Mouse (Mus musculus): ENCODE data around the gene Prpsap1.

Prpsap1 gene

DNA sequence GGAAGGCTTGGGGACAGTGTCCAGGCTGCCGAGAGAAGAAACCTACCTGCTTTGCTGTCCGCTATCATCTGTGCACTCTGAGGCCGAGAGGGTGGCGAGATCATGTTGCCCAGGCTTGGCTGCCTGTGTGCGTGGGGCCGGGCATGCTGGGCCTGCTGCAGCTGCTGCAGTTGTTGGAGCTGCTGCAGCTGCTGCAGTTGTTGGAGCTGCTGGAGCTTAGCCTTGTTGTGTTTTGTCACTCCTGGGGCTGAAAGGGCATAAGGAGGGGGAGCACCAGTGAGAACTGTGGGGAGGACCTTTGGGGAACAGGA is 51.2 kb downstream of the Prpsap1 start:
- no peak for DNase-seq

DNA sequence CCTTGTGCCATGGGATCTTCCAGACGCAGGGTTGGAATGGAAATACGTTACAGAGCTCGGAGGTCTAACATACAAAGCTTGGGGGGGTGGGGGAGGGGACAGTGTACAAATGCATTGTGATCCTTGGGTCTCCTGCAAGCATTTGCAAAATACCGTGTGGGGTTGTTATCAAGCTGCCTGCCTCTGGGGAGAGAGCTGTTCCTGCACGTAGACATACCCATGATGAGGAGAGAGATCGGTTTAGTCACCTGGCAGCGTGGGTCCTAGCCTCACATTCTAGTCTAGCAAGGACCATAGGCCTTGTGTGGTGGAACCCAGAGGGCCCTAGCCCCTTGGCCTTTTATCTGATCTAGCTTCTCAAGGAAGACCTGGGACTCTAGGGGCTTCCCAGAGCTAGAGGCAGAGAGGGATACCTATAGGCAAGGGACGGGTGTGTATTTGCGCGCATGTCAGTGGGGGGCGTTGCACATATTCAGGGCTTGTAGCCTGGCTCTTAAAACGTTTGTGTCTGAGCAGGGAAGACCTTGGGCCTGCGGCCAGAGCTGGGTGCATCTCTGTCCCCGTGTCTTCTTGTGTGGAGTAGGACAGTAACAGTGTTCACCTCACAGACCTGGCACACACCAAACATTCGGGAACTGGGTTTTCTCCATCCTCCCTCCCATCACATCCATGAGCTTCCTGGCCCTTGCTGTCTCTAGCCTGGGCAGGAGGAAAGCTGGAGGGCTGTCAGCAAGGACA is 51.7 kb downstream of the Prpsap1 start:
- peak in 1 of 2 experiments; percentile 24 for DNase-seq

DNA sequence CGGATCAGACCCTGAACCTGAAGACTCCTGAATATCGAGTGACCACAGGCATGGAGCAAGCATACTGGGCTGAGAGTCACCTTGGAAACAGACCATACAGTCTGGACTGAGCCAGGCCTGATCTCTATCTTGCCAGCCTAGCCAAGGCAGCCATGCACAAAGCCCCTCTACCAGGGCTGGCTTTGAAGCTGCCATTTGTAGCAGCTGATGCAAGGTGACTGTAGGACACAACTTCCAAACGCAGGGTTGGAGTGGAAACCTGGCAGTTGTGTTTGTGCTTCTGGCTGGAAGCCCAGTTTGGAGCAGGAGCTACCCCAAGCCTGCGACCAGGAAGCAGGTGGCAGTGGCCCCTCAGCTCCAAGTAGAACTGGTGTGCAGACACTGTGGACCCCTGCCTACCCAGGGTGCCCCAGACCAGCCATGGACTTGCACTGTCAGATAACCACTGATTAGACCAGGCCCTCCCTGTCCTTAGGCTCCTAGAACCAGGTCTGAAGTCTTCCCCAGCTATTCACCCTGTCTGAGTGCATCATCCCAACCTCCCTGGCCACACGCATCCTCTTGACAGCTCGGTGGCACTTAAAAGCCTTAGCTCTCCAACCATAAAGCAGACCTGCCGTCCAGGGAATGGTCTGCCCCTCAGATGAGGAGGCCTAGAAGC is 53.5 kb downstream of the Prpsap1 start:
- DNase-seq = peak; percentile 56 to 69

DNA sequence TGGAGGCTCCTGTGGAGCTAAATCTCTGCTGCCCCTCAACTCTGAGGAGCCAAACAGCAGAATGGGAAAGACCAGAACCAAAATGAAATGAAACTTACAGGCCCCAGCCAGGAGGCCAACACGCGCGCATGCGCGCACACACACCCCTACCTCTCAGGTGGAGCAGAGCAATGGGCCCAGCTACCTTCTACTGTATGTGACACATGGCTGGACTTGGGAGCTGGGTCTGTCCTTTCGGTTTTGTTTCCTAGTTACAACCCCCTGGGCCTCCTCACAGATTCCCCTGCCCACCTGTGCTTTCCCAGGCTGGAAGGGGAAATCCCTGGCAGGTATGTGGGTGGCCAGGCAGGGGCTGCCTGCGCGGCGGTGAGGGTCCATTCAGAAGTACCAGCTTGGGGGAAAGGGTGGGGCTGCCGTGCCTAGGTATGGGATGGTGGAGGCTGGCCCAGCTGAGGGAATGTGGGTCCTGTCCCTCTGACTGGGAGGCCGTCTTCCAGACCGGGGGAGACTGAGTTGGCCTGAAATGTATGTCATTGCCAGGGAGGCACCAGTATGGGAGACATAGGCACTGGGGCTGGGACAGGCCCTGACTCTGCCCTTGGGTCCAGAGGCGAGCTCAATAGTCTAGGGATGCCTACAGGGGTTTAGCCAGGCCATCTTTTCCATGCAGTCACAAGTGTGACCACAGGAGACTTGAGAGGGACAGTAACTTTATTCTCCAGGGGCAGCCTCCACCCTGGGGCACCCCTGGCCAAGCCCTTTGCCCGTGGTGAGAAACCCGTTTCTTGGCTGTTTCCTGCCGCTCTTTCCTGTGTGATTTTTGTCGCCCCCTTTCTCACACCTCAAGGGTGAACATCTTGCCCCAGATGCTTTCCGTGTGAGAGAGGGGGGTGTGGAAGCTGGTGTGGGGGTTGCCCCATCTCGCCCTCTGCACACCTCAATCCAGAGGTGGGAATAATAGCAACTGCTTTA is 54.4 kb downstream of the Prpsap1 start:
- no peak for DNase-seq

DNA sequence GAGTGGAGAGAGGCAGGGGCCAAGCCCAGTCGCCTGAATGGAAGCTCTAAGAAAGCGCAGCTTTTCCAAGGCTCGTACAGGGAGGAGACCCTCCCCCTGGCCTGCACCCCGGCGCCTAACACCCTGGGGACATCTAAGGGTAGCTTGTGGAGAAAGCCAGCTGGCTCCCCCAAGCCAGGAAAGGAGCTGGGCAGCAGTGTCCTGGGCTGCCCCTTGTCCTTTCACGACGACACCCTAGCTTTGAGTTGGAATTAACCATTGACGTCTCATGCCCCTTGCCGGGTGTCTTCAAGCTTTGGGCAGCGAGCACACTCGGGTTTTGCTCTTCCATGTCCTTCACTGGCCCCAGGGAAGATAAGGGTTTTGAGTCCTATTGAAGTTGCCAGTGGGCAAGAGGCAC is 56.5 kb downstream of the Prpsap1 start:
- no peak for DNase-seq

DNA sequence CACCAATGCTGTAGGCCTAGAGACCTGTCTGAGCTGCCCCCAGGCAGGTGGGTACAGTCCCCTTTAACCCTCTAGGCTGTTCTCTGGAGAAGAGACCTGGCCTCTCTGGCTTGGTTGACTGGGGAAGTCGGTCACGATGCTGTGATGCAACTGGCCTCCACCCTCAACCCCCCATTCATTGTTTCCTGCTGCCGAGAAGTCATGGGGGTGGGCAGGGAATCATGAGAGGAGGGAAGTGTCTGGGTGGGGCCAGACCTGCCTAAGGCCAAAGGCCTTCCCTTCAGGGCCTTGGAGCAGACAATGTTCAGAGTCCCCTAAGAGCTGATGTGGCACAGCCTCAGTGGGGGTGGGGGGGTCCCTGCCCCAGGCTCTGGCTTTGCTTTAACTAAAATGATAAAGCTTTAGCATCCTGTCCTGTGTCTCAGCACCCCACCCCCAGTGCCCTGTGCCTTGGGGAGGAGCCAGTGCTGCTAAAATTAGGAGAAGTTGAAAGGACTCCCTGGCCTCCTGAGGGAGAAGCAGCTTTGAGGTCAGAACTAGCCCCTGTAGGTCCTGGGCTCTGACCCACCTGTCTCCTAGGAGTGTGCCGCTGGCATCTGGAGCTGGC is 57.2 kb downstream of the Prpsap1 start:
- no peak for DNase-seq

DNA sequence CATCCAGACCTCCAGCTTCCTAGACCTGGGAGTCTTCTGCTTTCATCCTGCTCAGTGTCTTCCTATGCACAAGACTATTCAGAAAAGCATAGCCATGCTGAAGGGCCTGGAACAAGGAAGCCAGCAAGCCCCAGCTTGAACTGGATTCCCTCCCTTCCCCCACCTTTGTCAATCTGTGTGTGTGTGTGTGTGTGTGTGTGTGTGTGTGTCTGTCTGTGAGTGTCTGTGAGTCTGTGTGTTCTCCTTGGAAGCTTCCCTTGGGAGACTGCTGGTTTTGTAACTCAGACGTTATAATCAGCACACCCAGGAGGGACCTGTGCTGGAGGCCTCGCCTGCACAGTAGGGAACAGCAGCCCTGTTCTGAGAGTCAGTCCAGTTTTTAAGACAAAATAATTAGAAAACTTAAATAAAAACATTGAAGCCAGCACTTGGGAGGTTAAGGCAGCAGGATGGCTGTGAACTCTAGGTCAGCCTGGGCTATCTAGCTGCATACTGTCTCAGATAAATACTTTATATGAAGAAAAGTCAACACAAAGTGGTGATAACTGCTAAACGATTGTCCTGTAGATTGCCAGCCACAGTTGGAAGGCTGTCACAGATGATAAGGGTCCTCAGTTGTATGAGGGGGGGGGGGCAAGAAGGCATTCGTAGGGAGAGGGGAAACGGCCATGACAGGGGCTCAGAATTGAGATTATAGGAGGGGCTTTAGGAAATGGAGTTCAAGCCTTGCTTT is 57.8 kb downstream of the Prpsap1 start:
- no peak for DNase-seq

DNA sequence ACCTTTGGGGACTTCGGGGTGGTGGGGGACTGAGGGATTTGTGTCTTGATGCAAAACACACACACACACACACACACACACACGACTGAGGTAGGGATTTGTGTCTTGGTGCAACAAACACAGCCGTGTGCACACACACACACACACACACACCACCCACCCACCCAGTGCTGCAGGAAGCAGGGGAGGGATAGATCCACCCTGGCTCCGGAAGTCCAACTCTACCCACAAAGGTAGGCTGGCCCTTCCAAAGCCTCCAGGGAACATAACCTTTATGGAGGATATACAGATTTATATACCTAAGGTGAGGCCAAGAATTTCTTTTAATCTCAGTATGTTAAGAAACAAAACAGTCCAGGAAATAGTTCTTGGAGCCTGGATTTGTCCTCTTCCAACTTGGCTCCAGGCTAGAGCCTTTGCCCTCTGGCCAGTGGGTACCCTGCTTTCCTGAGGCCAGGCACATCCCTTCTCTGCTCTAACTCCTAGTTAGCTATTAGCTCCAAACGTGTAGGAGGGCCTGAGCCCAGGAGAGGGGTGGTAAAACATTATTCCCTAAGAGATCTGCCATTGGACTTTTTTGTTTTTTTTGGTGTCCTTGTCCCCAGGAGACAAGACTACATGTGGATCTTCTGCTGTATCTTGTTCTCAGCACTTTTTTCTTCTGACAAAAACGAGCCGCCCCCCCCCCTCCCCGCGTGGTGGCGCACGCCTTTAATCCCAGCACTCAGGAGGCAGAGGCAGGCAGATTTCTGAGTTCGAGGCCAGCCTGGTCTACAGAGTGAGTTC is 58.8 kb downstream of the Prpsap1 start:
- DNase-seq = no peak

DNA sequence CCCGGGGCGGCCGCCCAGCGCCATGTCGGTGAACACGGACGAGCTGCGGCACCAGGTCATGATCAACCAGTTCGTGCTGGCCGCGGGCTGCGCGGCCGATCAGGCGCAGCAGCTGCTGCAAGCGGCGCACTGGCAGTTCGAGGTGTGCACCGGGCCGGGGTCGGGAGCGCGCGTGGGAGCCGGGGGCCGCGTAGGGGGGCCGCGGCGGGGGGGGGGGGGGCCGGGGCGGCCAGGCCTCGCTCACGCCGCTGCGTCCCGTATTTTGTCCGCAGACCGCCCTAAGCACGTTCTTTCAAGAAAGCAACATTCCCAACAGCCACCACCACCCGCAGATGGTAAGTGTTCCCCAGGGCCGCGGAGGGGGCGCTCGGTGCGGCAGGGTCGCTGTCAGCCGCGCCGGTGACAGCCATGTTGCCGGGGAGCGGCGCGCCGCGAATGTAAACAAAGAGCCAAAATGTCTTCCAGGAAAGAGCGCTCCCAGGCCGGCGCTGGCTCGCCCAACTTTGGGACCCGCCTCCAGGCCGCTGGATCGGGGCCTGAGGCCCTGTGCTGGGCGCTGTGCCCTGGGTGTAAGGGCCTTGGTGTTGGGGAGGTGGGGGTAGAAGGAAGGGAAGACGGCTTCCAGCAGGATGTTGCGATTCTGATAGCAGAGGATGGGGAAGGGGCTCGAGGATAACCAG is 59.6 kb downstream of the Prpsap1 start:
- peak; percentile 69 to 73 for DNase-seq

DNA sequence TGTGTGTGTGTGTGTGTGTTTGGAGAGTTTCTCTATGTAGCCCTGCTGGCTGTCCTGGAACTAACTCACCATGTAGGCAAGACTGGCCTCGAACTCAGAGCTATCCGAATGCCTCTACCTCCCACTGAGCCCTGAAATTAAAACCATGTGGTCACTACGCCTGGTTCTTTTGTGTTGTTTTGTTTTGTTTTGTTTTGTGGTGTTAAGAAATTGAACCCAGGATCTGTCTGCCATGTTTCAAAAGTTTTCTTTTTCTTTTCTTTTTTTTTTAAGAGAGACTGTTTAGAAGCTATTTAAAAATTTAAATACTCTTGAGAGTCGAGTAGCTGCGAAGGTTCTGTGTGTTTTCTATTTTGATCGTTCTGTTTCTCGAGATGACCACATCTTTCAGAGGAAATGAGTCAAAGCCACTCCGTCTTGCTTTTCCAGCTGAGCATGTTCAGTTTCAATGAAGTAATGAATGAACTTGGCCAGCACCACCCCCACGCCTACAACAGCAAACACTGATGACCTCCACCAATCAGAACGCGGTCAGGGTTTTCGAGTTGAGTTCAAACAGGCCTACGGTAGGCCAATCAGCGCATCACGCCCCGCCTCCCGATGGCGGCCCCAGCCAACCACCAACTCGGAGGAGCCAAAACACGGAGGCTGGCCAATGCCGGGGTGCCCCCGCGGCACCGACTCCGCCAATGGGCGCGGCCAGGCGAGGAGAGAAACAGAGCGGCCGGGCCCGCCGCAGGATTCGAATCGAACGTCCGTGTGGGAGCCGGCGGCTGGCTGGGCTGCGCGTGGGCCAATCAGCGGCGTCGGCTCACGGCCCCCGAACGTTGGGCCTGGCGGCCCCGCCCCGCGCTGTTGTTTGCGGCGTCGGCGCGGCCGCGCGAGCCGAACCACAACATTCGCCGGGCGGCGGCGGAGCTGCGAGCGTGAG is 60.4 kb downstream of the Prpsap1 start, which contains the start of gene Ubald2:
TSS of gene Ubald2 (plus strand) at position 739 of the 931 bp plus-strand sequence.
- DNase-seq = peak; percentile 99

DNA sequence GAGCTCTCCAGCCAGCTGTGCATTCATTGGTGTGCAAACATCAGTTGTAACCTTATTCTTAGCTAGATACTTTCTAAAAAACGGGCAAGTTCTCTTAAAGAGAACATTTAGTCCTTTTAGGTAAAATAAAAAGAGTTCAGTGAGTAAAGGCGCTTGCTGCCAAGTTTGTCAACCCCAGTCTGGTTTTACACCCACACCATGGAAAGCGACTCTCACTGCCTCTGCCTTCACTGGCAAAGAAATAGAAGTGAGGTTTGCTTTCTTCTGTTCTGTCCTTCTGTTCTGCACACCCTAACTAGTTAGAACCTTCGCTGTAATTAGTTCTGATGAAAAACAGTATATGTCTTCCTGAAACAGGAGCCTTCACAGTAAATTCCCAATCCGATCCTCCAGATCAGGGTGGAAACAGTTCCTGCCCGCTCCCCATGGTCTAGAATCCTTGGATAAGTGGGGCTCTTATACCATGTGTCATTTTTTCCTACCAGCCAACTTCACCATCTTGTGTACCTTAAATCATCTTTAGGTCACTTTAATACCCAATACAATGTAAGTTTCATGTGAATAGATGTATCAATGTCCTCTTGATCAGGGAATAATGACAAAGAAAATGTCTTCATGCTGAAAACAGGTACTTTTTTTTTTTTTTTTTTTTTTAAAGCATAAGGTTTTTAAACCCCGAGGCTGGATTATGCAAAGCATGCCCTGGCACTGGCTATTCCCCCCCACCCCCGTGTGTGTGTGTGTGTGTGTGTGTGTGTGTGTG is 61.2 kb downstream of the Prpsap1 start:
- no peak for DNase-seq

DNA sequence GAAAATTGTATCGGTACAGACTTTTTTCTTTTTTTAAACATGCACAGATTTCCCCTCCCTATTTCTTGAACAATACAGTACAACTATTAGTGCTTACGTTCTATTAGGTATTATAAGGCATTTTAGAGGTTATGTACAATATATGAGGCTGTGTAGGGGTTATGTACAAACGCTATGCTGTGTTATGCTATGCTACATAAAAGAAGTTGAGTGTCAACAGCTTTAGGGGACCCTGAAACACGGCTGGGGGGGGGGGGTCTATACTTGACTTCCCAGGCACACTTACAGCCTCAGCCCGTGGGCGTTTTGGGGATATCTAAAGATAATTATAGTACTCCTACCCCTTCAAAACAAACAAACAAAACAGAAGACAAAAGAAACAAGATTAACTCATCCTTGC is 61.9 kb downstream of the Prpsap1 start:
- no peak for DNase-seq

DNA sequence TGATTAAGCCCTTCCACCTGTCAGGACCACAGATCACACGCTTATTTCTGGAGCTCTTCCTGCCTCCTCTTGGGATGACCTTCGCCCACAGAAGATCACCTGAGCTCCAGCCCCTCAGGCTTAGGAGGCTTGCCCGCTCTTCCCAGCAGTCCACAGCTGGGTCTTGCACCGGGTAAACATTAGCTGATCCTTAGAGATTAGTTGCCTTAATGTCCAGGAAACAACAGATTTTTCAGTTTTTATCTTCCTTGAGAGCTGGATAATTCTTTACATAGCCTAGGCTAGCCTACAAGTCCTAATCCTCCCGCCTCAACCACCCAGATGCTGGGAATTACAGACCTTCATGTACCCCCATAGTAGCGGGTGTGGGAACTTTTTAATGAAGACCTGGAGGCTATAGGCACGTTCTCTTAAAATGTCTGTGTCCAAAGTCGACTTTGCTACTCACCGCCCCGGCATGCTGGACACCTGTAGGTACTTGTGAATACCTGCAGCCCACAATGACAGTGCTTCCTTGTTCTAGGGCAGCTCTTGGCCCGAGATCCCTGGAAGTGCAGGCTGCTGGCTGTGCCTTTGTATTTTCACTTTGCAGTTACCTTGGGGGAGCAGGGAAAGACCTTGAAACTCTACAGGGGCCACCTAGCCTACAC is 62.4 kb downstream of the Prpsap1 start:
- no peak for DNase-seq

DNA sequence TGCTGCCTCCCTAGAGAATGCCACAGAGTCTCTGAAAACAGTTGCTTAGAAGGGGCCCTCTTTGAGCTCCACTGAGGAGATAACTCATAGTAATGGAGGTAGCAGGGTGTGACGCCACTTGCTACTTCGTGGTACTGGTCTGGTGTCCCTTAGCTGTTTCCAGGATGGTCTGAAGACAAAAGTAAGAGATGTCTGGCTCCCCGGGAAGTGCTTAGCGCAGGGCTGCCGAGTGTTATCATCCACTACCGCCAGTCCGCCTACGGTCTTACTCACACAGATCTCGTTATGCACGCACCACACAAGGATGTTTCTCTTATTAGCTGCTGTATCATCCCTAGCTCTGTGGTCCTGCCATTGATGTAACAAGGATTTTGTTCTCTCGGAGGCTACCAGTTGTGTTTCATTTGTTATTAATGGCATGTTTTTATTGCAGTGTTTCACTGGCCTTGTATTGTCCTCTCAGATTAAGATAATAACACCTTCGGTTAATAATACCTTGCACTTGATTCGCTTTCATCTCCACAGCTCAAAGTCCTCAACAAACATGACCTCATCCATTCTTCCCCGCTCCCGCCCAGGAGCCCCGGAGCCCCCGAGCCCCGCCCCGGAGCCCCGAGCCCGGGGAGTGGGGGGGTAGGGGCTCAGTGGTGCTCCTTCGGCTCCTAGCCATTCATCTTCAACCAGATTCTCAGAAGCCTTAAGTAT is 63.1 kb downstream of the Prpsap1 start:
- DNase-seq = no peak

DNA sequence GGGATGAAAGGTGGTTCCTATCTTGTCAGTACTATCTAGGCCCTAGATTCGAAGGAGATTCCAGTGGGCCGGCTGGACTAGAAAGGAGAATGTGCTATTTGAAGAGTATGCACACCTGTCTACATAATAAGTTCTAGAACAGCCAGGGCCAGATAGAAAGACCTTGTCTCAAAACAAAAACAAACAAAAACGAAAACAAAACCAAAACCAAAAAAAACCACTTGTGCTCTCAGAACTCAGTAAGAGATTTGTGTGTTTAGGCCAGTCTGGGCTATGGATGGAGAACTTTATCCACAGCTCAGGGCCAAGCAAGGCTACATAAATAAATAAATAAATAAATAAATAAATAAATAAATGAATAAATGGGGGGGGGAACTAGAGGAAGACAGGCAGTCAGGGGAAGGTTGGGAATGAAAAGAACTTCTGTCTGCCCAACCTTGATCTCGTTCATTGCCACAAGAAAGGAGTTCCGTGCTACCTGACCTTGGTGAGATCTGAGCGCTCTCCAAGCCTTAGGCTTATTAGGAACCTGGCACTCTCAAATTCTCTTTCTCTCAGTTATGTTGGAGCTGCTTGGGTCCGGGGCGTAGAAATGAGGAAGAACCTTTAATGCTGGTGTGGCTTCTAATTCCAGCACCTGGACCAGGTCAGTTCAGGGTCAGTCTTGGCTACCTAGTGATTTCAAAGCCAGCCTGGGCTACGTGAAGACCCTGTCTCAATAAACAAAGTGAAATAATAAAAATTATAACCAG is 64.0 kb downstream of the Prpsap1 start:
- no peak for DNase-seq

DNA sequence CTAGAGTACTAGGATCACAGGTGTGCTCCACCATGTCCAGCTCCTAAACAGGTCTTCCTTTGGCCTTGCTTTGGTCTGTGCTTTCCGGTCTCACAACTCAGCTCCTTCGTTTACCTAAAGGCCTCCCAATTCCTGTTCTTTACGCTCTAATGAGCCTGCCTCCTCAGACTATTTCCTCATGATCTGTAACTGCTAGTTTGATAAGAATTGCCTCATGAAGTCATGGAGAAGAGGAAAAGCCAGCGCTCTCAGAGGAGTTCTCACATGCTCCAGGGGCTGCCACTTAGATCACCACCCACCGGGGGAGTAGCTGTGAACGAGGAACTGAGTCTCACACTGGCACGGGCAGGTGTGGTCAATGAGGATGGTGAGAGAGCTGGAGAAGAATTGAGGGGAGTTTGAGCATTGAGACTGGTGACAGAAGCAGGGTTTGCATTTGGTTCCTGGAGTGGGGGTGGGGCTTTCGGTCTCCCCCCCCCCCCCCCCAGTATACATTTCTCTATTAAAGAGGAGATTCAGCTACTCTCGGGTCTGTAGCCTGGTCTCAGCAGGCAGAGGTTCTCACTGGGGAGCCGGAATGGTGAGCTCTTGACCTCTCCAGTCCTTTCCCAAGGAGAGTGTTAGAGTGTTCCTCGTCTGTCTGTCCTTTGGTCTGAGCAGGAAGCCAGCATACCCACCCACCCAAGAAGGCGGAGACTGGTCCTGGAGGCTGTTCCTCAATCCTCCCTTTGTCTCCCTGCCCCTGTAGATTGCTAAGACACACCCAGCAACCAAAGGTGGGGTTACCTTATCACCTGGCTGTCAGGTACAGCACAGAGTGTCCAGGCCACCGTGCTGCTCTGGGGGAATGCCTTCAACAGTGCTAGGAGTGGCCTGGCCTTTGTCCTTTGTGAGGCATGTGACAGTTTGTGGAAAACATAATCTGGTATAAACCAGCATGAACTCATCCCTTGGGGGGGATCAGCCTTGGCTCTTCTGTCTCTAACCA is 64.8 kb downstream of the Prpsap1 start:
- no peak for DNase-seq

Data from cerebellum, postnatal 14 days (tissue).